ENCODE assay signal across 10 mouse cellular contexts in the genomic region with DNA sequence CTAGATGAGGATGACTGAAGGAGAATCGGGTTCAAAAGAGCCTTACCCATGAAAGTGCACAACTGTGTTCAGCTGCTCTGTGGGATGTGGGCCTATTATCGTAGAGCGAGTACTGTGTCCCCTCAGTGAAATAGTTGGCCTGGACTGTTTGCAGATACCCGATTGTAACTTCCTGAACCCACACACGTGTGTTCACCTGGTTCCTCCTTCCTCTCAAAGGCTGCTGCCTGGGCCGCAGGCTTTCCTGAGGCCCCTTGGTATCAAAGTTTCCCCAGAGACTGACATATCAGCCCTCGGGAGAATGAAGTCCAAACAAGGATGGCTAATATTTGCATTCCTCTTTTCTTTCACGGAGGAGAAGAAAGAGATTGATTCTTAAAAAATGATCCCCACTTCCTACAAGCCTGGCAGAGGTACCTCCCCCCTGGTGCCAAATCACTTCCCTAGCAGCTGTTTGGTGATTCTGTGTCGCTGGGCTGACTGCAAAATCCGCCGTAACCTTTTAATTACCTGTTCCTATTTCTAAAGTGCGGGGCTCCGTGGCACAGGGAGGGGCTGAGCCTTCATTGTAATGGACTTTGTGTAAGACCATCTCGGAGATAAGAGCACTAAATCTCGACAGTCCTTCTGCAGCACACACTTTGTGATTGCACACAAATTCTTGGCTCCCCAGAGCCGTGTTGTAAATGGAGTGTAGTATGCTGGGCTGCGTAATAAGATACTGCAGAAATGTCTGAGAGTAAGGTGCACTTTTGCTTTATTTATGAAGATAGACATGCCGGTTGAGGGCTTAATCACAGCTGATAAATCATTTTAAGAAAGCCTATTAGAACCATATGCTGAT.
DNase-seq lines count a peak whose midpoint lies in the region; ATAC-seq and TF ChIP-seq lines count a peak whose summit lies in the region.
"Had no signal": no experiment of that assay in that cellular context is flagged by ENCODE, and none has a peak within 500 bp of the region (broad histone marks: within the 10 kb centered on the region; RNA-seq: fewer than 3 reads in every experiment).

No protein-coding gene starts in this region.

- no peak overlapping the region for H3K9ac ChIP-seq in forebrain, embryonic 15.5 days (replicated peaks)
- no peak overlapping the region for H3K9ac ChIP-seq in forebrain, embryonic 11.5 days (ENCODE audit: low read length)
- no peak overlapping the region for H3K9ac ChIP-seq in lung, embryonic 14.5 days

- H3K27ac ChIP-seq in forebrain, embryonic 15.5 days (replicated peaks): no peak overlapping the region
- H3K27ac ChIP-seq in forebrain, embryonic 11.5 days (ENCODE audit: low read depth, low read length): no peak overlapping the region
- H3K27ac ChIP-seq in lung, embryonic 14.5 days (ENCODE audit: low read depth): peak overlapping the region; percentile 37; the same call in 1 of the 2 replicates
- H3K27ac ChIP-seq in limb, embryonic 10.5 days: peak overlapping the region; percentile 74

- no peak for TF ChIP-seq CTCF in lung, embryonic 14.5 days (IDR thresholded peaks at IDR 0.05; ENCODE audit: low read depth)

- no peak for ATAC-seq in forebrain, embryonic 15.5 days (replicated peaks)
- no peak for ATAC-seq in forebrain, embryonic 11.5 days (replicated peaks; ENCODE audit: low FRiP score)
- ATAC-seq in lung, embryonic 14.5 days (ENCODE audit: insufficient read depth): no peak

- 36% methylated on average over 18 of the region's 18 CpGs for WGBS in forebrain, embryonic 15.5 days
- WGBS in forebrain, embryonic 11.5 days: 50% methylated on average over 18 of the region's 18 CpGs
- WGBS in lung, embryonic 14.5 days: 11% methylated on average over 18 of the region's 18 CpGs
- 37% methylated on average over 18 of the region's 18 CpGs for WGBS in limb, embryonic 10.5 days

- no peak overlapping the region for H3K4me3 ChIP-seq in forebrain, embryonic 15.5 days
- no peak overlapping the region for H3K4me3 ChIP-seq in forebrain, embryonic 11.5 days (ENCODE audit: low read depth, low read length)
- no peak overlapping the region for H3K4me3 ChIP-seq in lung, embryonic 14.5 days (ENCODE audit: low read depth, low read length)
- peak overlapping the region; percentile 10; the same call in 1 of the 2 replicates for H3K4me3 ChIP-seq in limb, embryonic 10.5 days

- DNase-seq in forebrain, embryonic 11.5 days (ENCODE audit: low spot score): no peak
- peak; percentile 40 for DNase-seq in lung, embryonic 14.5 days
- no peak for DNase-seq in lung, postnatal 14 days
- peak; percentile 47 for DNase-seq in limb, embryonic 10.5 days (ENCODE audit: low spot score)
- DNase-seq in splenic B cell, adult 2 months (ENCODE audit: low read depth, low spot score): peak; percentile 9
- no peak for DNase-seq in frontal cortex, postnatal 25 days (ENCODE audit: low spot score in 2 of 2)
- no peak for DNase-seq in cerebellum, adult 18-20 months
- DNase-seq: lung, postnatal 10 days; retina, postnatal 1 day had no signal

- peak overlapping the region; percentile 16 for H3K4me2 ChIP-seq in forebrain, embryonic 15.5 days (replicated peaks)
- H3K4me2 ChIP-seq in forebrain, embryonic 11.5 days (ENCODE audit: low read depth, low read length, severe bottlenecking): no peak overlapping the region
- H3K4me2 ChIP-seq in lung, embryonic 14.5 days: peak overlapping the region; percentile 43; the same call in 1 of the 2 replicates

- no peaks in the 10 kb centered on the region for H3K9me3 ChIP-seq in forebrain, embryonic 15.5 days
- H3K9me3 ChIP-seq in forebrain, embryonic 11.5 days (ENCODE audit: control insufficient read depth, low read length): no peaks in the 10 kb centered on the region
- H3K9me3 ChIP-seq in lung, embryonic 14.5 days (ENCODE audit: low read depth, low read length): no peaks in the 10 kb centered on the region
- H3K9me3 ChIP-seq in limb, embryonic 10.5 days (replicated peaks): no peaks in the 10 kb centered on the region

- no peaks in the 10 kb centered on the region for H3K27me3 ChIP-seq in forebrain, embryonic 15.5 days
- H3K27me3 ChIP-seq in forebrain, embryonic 11.5 days (ENCODE audit: control insufficient read depth, insufficient read depth, low read length): no peaks in the 10 kb centered on the region
- H3K27me3 ChIP-seq in lung, embryonic 14.5 days (ENCODE audit: insufficient read depth, low read length): no peaks in the 10 kb centered on the region
- H3K27me3 ChIP-seq in limb, embryonic 10.5 days (ENCODE audit: low read depth, poor library complexity, severe bottlenecking): no peaks in the 10 kb centered on the region
- no peaks in the 10 kb centered on the region; the same call in 1 of the 2 replicates for H3K27me3 ChIP-seq in splenic B cell, adult 2 months (ENCODE audit: control insufficient read depth, insufficient read depth, low read length, poor library complexity, severe bottlenecking)

- peaks cover 39% of the 10 kb centered on the region for H3K4me1 ChIP-seq in forebrain, embryonic 15.5 days
- peaks cover 2% of the 10 kb centered on the region; the same call in 1 of the 2 replicates for H3K4me1 ChIP-seq in forebrain, embryonic 11.5 days (replicated peaks; ENCODE audit: control insufficient read depth, insufficient read depth, low read length)
- H3K4me1 ChIP-seq in lung, embryonic 14.5 days (ENCODE audit: insufficient read depth): peaks cover 7% of the 10 kb centered on the region
- H3K4me1 ChIP-seq in limb, embryonic 10.5 days: peaks cover 77% of the 10 kb centered on the region

- H3K36me3 ChIP-seq in forebrain, embryonic 15.5 days: no peaks in the 10 kb centered on the region
- H3K36me3 ChIP-seq in forebrain, embryonic 11.5 days (ENCODE audit: control insufficient read depth, insufficient read depth, low read length): no peaks in the 10 kb centered on the region
- H3K36me3 ChIP-seq in lung, embryonic 14.5 days (ENCODE audit: insufficient read depth): no peaks in the 10 kb centered on the region
- no peaks in the 10 kb centered on the region for H3K36me3 ChIP-seq in limb, embryonic 10.5 days
- no peaks in the 10 kb centered on the region for H3K36me3 ChIP-seq in splenic B cell, adult 2 months (ENCODE audit: control insufficient read depth, insufficient read depth, low read length, poor library complexity, severe bottlenecking)

Comparison
In these comparisons a context has a peak if more than half of its experiments do, and no peak if none do; other contexts are left out.
1. DNase-seq: peak in lung, embryonic 14.5 days (single experiment), limb, embryonic 10.5 days (single experiment) and splenic B cell, adult 2 months (single experiment); none in forebrain, embryonic 11.5 days (single experiment), lung, postnatal 14 days (single experiment), frontal cortex, postnatal 25 days (0 of 2) and cerebellum, adult 18-20 months (0 of 2).
2. H3K27ac ChIP-seq: peak in lung, embryonic 14.5 days (single experiment) and limb, embryonic 10.5 days (single experiment); none in forebrain, embryonic 15.5 days (single experiment) and forebrain, embryonic 11.5 days (single experiment).